Mouse (Mus musculus): ENCODE data around the gene Rnf115. TPM values are rescaled to one million over a fixed set of nuclear protein-coding genes. Genes with fewer than 3 reads are reported as not detected.

Rnf115 gene
- polyA plus RNA-seq, 1 experiment from 2014 or later, result 74.8 TPM

DNA sequence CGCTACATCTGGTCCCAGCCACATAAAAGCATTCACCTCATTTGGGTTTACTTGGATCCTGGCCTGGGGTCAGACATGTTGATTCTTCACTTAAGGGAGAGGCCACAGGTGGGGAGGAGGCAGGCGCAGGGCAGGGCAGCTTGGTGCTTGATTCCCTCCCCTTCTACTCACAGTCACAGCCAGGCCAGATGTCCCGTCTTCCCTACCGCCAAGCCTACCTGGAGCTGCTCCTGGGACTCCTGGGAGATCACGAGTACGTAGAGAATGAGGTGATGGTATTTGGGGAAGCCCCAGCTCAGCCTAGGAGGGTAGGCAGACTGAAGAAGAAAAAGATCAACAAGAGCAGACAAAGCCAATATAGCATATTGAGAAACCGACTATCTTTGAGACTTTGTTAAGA, 20.5 kb upstream of the Rnf115 start:
- POLR2A ChIA-PET, result interaction anchor here (0.8 to 1.8 kb wide), 4 partner anchors 10 to 126 kb away, joined by 3 to 8 read pairs (median 6); no protein-coding TSS in a partner anchor
- ATAC-seq (no peak), DNase-seq (ENCODE audit: low read depth, low spot score) (no peak)
- H3K27me3 ChIP-seq, result no peaks in the 10 kb centered on the region
- TF ChIP-seq CTCF (IDR thresholded peaks at IDR 0.05), result no peak
- CTCF ChIA-PET, result interaction anchor here (1.0 to 4.3 kb wide), 8 partner anchors 8 to 66 kb away, joined by 3 to 43 read pairs (median 8); partner anchors contain the start of gene Pias3
- in situ Hi-C loops (cut with MboI; ENCODE audit: low pct_unique_long_range_greater_than_20kb), result loop anchor here (5.0 kb wide), 1 partner anchor 165 kb away; no protein-coding TSS in a partner anchor

DNA sequence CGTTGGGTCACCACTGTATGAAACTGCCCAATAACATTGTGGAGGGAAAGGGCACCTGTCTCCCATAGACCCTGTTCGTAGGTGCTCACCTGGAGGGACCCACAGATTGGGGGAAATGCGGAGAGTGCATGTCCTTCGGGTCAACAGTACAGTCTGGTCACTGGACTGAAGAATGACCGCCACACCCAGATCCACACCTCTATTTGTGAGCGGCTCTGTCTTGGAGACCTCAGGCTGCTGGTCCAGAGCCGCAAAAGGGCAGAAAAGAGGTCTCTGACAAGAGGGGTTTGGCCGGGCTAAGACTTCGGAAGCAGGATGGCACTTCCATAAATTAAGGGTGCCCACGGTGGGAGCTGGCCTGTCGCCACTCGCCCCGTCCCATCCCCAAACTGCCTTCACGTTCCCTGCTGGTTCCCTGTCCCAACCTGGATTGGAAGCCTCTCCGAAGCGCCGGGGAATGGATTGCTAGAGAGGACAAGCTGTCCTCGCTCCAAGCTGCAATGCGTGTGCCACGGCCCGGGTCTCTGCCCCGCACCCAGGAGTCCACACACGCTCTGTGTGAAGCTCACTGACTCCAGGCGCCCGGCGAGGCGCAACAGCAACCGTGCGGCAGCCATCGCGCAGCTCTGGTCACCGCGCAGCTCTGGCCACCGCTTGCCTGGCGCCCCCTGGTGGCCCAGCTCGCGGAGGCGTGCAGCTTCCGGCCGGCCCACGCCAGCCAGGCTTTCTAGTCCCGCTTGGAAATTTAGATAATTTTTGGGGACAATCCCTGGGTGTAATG, 19.4 kb upstream of the Rnf115 start, which contains the start of gene Nudt17:
Gene Nudt17 (minus strand): TSS at position 660 of the 781 bp plus-strand sequence.
- ChIA-PET POLR2A (interaction anchor here (0.8 to 1.8 kb wide), 2 partner anchors 11 to 19 kb away, joined by 3 to 8 read pairs; no protein-coding TSS in a partner anchor), CTCF (interaction anchor here (0.6 to 4.3 kb wide), 14 partner anchors 8 to 166 kb away, joined by 3 to 43 read pairs (median 4); partner anchors contain the start of genes Gm16253 and Pias3)
- in situ Hi-C loops (cut with MboI; ENCODE audit: low pct_unique_long_range_greater_than_20kb), result loop anchor here (5.0 kb wide), 1 partner anchor 166 kb away; no protein-coding TSS in a partner anchor
- no peak for TF ChIP-seq CTCF (IDR thresholded peaks at IDR 0.05)
- no peaks in the 10 kb centered on the region for H3K27me3 ChIP-seq
- ATAC-seq (peak; percentile 82), DNase-seq (ENCODE audit: low read depth, low spot score) (no peak)

DNA sequence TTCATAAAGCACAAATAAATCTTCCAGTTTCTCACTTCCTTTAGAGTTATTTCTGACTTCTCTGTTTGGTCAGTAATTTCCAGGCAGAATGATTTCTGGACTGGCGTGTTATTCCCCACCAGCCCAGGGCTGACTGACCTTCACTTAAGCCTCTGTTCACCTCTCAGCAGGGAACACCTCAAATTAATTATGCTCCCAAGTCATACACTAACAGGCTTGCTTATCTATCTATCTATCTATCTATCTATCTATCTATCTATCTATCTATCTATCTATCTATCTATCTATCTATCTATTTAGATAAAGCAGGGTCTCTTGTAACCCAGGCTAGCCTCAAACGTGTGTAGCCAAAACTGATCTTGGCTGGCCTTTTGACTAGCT, 18.8 kb upstream of the Rnf115 start:
- no peak for ATAC-seq
- no peak for DNase-seq (ENCODE audit: low read depth, low spot score)
- ChIA-PET CTCF (interaction anchor here (0.6 to 4.3 kb wide), 11 partner anchors 9 to 158 kb away, joined by 3 to 43 read pairs (median 6); partner anchors contain the start of genes Gm16253 and Pias3), POLR2A (interaction anchor here (1.8 kb wide), 1 partner anchor 11 kb away, joined by 8 read pairs; no protein-coding TSS in a partner anchor)
- in situ Hi-C loops (cut with MboI; ENCODE audit: low pct_unique_long_range_greater_than_20kb), result loop anchor here (5.0 kb wide), 1 partner anchor 166 kb away; no protein-coding TSS in a partner anchor
- no peaks in the 10 kb centered on the region for H3K27me3 ChIP-seq
- TF ChIP-seq CTCF (IDR thresholded peaks at IDR 0.05), result no peak

DNA sequence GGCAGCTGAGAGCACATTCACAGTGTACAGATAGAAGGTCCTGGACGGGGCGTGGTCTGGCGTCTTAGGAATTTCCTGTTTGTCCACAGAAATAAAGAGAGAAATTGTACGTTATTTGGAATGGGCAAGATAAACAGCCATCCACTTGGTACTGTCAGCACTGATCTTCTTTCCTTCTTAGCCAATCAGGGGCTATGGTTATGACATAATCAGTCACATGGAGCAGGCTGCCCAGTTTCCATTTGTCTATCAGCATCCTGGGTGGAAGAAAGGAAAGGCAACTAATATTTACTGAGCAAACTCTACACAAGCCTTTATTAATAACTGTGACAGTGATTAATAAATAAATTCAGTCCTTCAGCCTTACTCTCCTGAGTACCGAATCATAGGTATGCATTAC, 13.2 kb upstream of the Rnf115 start:
- no peak for DNase-seq (ENCODE audit: low read depth, low spot score)
- CTCF ChIA-PET, result no interaction called here
- no peaks in the 10 kb centered on the region for H3K27me3 ChIP-seq
- POLR2A ChIA-PET, result no interaction called here
- no peak for ATAC-seq
- in situ Hi-C loops (cut with MboI; ENCODE audit: low pct_unique_long_range_greater_than_20kb), result no loop called here
- TF ChIP-seq CTCF (IDR thresholded peaks at IDR 0.05), result no peak

DNA sequence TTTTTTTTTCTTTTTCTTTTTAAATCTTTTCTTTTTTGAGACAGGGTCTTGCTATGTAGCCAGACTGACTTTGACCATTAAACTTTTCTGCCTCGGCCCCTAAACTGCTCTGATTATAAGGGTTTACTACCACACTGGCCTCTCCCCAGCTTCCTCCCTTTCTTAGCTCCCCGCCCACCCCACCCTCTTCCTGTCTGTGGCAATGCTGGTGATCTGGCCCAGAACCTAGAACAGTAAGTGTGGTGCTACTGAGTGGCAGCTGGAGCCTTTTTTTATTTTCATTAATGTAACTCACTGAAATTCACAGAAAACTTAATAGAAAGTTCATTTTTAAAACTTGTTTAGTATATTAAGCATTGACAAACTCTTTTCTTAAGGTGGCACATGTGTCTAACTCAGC, 11.6 kb upstream of the Rnf115 start:
- TF ChIP-seq CTCF (IDR thresholded peaks at IDR 0.05), result no peak
- DNase-seq (ENCODE audit: low read depth, low spot score), result no peak
- ChIA-PET CTCF (interaction anchor here (0.6 to 1.1 kb wide), 2 partner anchors 9 to 11 kb away, joined by 3 to 4 read pairs; no protein-coding TSS in a partner anchor), POLR2A (no interaction called here)
- in situ Hi-C loops (cut with MboI; ENCODE audit: low pct_unique_long_range_greater_than_20kb), result no loop called here
- ATAC-seq, result no peak
- no peaks in the 10 kb centered on the region for H3K27me3 ChIP-seq

DNA sequence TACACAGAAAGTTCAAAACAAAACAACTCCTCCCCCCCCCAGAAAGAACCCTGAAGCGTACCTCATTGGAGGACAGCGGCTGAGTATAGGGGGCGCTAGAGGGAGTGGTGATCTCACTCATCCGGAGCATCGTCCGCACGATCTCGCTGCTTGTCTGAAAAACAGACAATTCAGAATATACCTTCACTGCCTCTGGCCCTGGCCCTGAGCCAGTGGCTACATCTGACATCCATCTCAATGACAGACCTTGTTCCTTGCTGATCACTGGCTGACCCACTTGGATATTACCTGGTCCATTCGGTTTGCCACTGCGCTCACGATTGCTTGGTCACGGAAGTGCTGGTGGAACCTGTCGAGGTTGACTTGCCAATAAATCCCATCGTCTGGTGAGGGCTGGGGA, 8.3 kb upstream of the Rnf115 start:
- DNase-seq (ENCODE audit: low read depth, low spot score), result no peak
- in situ Hi-C loops (cut with MboI; ENCODE audit: low pct_unique_long_range_greater_than_20kb), result no loop called here
- ATAC-seq, result no peak
- no peak for TF ChIP-seq CTCF (IDR thresholded peaks at IDR 0.05)
- H3K27me3 ChIP-seq, result no peaks in the 10 kb centered on the region
- POLR2A ChIA-PET, result interaction anchor here (0.6 kb wide), 1 partner anchor 440 kb away, joined by 3 read pairs; no protein-coding TSS in a partner anchor
- CTCF ChIA-PET, result interaction anchor here (1.8 to 6.5 kb wide), 3 partner anchors 11 to 15 kb away, joined by 7 to 43 read pairs (median 10); partner anchors contain the start of gene Nudt17

DNA sequence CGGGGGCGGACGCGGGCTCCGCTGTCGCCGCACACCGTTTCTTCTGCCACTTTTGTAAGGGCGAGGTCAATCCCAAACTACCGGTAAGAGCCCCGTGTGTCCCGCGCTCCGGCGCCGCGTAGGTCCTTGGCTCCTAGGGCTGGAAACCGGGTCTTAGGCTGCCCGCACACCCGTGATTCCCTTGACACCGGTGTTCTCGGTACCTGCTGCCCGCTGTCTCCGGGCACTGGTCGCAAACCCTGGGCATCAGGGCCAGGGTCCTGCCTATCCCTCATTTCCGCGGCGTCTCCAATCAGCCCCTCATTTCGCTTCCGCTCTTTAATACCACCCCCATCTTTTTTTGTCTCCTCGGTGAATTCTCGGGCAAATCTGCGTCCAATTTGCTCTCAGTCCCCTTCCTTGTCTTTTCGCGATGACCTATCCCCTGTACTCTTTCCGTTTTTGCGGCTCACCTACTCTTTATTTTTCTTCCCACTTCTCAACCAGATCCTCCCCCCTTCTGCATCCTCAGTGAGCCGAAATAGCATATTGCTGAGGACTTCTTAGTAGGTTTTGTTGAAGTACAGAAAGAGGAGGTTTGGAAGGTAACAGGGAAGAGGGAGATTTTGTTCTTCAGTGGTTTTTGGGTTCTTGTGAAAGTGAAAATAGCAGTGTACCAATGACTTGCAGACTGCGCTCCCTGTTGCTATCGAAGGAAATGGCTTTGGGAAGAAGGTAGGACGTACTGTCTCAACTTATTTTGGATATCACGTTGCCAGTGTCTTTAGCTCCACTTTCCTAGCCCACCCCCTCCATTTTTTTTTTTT, 567 bp downstream of the Rnf115 start:
- POLR2A ChIA-PET, result interaction anchor here (0.6 to 0.7 kb wide), 2 partner anchors 19 to 571 kb away, joined by 3 read pairs; no protein-coding TSS in a partner anchor
- TF ChIP-seq CTCF (IDR thresholded peaks at IDR 0.05), result no peak
- H3K27me3 ChIP-seq, result no peaks in the 10 kb centered on the region
- DNase-seq (ENCODE audit: low read depth, low spot score) (no peak), ATAC-seq (peak; percentile 26)
- in situ Hi-C loops (cut with MboI; ENCODE audit: low pct_unique_long_range_greater_than_20kb), result no loop called here
- CTCF ChIA-PET, result interaction anchor here (0.9 to 1.2 kb wide), 2 partner anchors 49 to 147 kb away, joined by 3 read pairs; no protein-coding TSS in a partner anchor

DNA sequence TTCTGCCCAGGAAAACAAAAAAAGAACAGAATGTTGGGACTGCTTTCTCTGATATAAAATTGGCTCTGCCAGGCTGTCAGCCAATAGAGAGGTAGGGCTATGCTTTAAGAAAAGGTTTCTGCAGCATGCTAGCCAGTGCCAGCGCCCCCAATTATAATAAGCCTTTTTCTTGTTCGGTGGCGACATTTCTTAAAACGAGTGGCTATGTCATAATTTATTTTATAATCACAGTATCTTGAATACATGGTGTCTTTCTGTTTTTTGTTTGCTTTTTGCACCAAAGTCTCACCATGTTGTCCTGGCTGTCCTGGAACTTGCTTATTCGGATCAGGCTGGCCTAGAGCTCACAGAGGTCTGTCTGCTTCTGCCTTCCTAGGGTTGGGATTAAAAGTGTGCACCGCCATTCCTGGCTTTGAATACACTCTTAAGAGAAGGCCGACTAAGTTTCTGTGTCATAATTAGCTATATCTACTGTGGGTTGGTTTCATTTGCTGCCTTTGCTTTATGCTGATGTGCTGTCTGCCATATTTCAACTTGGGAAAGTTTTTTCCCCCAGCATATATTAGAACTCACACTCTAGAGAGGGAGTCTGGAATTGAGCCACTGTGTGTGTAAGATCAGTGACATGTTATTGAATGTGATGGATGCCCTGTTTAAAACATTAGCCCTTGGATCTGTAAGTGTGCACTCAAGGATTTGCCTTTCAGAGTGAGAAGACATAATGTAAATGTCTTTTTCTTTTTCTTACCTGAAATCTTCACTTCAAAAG, 1.4 kb downstream of the Rnf115 start:
- in situ Hi-C loops (cut with MboI; ENCODE audit: low pct_unique_long_range_greater_than_20kb), result no loop called here

DNA sequence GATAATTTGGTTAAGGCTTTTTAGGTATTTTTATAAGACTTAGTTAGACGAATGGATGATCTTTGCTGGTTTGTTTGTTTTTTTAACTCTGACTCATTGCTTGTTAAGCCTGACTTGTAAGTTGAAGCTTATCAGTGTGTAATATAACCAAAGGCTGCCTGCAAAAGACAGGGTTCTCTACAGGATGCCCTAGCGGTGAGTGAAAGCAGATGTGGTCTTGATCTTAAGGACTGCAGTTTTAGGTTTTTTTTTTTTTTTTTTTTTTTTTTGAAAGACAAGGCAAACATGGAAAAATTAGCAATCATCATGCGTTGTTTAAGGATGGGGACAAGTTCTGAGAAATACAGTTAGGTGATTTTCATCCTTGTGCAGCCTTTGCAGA, 1.9 kb downstream of the Rnf115 start:
- H3K27me3 ChIP-seq, result no peaks in the 10 kb centered on the region
- ChIA-PET CTCF (interaction anchor here (0.8 to 2.1 kb wide), 8 partner anchors 8 to 48 kb away, joined by 3 to 8 read pairs (median 4); no protein-coding TSS in a partner anchor), POLR2A (interaction anchor here (0.6 to 0.7 kb wide), 3 partner anchors 33 to 429 kb away, joined by 3 to 7 read pairs (median 5); no protein-coding TSS in a partner anchor)
- TF ChIP-seq CTCF (IDR thresholded peaks at IDR 0.05), result no peak
- no peak for DNase-seq (ENCODE audit: low read depth, low spot score)
- in situ Hi-C loops (cut with MboI; ENCODE audit: low pct_unique_long_range_greater_than_20kb), result no loop called here
- no peak for ATAC-seq

More for the DNA sequence above, 1.4 kb downstream of the Rnf115 start:
- ATAC-seq (no peak), DNase-seq (ENCODE audit: low read depth, low spot score) (no peak)
- TF ChIP-seq CTCF (IDR thresholded peaks at IDR 0.05), result no peak
- POLR2A ChIA-PET, result interaction anchor here (0.6 to 0.7 kb wide), 3 partner anchors 20 to 429 kb away, joined by 3 to 7 read pairs (median 3); no protein-coding TSS in a partner anchor
- CTCF ChIA-PET, result interaction anchor here (0.8 to 2.1 kb wide), 8 partner anchors 8 to 48 kb away, joined by 3 to 8 read pairs (median 4); no protein-coding TSS in a partner anchor
- no peaks in the 10 kb centered on the region for H3K27me3 ChIP-seq
